Mouse (Mus musculus): ENCODE measurements around the gene Gm45021.

Gene Gm45021

DNA sequence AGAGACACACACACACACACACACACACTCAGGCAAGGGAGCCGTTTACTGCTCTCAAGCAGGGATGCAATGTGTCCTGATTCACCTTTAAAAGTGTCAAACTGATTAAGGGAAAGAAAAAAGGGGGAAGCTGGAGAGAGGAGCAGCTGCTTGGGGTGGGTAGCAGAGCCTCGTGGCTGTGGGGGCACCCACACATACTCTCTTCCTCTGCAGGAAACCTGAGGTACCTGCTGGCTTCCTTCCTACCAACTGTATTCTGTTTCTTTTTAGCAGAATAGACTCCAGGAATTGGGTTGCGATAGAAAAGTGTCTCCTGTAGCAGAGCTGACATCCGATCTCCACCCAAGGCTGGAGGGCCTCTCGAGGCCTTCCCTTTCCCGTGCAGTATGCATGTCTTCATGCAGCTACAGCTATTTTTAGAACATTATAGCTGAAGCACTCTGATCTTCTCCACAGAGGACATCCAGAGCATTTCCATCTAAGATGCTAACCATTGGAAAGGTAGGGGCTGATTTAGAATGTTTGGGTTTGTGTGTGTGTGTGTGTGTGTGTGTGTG, at the start of gene Gm45021:
Gm45021 (plus strand) TSS at position 417 of the 557 bp plus-strand sequence.
- no peak for DNase-seq (ENCODE audit: low read depth, low spot score)

DNA sequence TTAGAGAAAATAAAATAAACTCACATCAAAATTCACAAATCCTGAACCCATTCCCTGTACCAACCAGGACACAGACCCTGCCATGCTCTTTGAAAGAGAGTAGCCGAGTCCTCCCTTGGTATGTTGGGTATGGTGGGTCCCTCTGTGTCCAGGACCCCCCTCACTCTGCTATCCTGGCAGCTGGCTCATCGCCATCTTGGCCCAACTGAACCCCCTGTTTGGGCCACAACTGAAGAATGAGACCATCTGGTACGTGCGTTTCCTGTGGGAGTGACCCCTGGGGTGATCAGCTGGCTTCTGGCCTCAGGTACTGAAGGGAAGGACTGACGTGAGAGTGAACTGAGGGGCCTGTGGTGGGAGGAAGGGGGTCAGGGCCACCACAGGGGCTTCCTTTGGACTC, 49.5 kb upstream of the Gm45021 start:
- no peak for DNase-seq (ENCODE audit: low read depth, low spot score)

DNA sequence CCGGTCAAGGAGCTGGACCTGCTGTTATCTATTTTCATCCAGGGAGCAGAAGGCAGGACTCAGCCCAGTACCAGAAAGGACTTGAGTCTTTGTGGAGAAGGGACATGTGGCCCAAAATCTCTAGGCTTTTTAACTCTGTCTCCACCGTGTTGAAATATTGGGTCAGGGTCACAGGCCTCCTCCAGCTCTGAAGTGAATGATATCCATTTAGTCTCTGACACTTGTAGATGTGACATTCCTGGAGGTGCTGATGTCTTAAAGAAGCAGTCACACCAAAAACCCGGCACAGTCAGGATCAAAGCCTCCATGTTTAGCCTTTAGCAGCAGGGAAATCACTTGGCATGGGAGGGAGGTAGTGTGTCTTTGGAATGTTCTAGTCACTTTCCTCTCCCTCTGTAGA, 48.7 kb upstream of the Gm45021 start:
- no peak for DNase-seq (ENCODE audit: low read depth, low spot score)

DNA sequence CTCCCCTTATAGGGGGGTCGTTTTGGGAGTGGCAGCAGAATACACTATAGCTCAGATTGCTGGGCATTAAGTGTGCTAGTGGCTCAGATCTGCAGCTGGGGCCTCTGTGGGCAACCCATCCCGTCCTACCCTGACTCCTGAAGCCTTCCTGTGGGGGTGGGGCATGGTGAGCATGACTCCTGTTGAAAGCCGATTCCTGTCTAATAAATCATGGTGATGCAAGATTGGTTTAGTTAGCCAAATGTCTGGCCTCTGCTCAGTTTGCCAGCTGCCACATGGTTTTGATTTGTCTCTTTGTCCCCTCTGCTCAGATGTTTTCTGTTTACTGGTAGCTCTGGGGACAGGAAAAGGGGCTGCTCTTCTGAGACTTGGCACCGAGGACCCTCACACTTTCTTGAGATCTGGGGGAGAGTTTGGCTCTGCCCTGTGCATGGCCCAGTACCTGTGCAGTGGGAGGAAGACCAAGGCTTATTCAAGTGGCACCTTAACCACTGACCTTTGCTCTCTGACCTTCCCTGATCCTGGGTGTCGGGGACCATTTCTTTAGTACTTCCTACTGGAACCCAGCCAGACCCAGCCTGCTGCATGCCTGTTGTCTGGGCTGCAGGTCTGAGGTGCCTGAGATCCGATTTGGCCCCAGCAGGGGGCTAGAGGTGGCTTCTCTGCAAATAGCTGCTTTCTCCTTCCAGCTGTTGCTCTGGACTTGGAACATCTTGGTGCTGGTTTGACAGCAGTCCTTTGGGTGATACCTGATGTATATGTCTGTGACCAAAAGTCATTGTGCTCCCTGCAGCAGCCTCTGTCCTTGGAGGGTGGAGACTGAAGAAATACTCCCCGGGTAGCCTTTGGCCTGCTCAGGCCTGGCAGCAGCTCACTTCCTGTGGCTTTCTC, 47.6 kb upstream of the Gm45021 start:
- DNase-seq (ENCODE audit: low read depth, low spot score), result no peak

DNA sequence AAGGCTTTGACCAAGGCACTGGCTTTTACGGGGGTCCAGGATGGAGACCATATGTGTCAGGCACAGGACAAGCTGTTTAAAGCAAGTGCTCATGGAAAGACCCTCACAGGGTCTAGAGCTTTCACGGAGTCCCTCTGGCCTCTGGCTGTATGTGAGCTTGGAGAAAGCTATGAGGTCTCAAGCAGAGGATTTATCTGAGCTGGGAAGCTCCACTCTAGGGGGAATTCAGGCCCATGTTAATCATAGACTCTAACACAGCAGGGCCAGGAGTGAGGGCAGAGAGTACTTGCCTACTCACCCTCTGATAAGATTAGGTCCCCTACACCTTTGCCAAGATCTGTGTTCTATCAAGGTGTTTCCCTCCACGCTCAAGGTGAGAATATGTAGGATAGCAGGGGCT, 46.8 kb upstream of the Gm45021 start:
- DNase-seq (ENCODE audit: low read depth, low spot score), result no peak

DNA sequence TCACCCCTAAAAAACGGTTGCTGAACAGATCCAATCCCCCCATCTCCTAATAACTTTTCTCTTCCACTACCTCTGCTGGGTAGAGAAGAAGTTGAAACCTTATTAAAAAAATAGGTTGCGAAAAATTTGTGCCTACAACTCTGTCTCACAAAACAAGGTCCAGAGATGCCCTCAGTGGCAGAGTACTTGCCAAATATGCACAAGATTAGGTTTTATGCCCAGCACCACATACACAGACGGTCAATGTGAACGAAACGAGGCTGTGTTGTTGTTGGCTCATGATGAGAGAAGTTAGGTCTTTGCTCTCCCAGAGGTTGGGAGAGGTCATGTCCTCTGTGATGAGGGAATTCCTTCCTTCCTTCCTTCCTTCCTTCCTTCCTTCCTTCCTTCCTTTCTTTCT, 44.2 kb upstream of the Gm45021 start:
- DNase-seq (ENCODE audit: low read depth, low spot score), result no peak

DNA sequence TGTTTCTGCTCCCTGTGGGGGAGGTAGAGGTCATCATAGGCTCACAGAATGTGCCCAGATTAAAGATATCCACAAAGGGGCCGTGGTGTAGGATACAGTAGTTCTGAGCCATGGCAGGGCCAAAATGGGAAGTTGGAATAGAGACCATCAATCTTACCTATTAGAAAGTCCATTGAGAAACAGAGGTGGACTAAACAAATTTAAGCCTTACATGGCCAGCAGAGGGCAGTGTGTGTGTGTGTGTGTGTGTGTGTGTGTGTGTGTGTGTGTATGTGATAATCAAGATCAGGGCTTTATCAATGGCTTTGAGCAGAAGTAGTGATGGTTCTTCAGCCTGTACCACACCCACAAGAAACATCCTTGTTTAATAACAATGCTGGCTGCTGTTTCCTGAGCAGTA, 43.1 kb upstream of the Gm45021 start:
- DNase-seq (ENCODE audit: low read depth, low spot score), result no peak

DNA sequence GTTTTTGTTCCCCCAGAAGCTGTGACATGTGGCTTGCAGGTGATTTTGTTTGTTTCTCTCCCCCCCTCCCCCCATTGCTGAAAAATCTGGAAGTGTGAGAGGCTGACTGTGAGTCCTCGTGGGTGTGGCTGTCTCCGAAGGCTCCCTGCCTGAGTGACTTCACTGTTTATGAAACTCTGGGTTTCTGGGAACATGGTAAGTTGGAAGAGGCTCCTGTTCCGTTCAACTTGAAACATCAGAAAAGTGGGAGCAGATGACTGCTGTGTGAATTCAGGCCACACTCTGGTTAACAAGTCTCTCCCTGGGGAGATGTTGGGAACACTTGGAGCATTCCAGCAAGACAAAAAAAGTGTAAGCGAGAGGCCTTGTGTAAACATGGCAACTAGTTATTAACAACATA, 42.6 kb upstream of the Gm45021 start:
- DNase-seq (ENCODE audit: low read depth, low spot score), result no peak

DNA sequence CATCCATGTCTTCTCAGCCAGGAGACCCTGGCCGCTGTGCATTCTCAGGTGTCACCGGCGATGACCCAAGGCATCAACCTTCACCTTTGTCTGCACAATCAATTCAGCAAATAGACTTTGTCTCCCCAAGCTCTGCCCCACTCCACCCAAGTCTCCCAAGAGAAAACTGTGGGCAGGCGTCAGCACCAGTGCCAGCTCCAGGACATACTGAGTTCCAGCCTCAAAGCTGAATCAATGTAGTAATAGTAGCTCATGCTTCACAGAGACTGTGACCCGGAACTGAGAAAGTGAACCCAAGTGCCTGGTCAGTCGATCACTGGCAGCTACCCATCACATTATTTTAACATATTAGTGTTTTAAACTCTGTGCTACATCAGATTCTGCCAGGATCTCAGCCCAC, 41.1 kb upstream of the Gm45021 start:
- DNase-seq (ENCODE audit: low read depth, low spot score), result no peak

DNA sequence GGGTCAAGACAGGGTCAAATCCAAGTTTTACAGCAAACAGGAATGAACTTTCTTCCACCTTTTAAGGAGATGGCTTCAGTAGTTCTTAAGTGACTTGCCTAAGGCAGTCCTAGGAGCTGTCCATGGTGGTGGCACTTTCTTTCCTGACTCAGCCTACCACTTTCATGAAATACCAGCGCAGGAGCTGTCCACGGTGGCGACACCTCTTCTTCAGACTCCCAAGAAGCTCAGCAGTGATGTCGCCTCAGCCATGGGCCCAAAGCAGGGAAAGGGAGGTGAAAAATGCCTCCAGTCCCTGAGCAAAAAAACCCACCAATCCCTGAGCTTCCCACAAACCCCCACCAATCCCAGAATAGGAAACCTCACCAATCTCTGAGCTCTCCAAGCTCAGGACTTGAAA, 36.5 kb upstream of the Gm45021 start:
- no peak for DNase-seq (ENCODE audit: low read depth, low spot score)

DNA sequence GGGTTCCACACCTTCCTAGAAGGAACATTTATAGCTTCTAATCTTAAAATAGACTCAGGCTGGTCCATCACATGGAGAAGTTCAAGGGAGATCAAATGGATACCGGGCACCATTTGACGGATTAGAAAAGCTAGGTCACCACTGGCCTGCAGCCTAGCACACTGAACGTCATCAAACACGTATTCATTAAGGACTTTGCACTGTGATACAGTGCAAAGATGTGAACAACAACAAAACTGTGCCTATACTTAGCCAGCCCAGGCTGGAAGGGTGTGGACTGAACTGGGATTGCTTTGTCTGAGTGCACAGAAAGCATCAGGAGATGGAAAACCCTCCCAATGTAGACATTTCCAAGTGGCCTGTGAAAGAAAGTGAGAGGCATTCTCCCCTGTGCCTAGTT, 35.6 kb upstream of the Gm45021 start:
- no peak for DNase-seq (ENCODE audit: low read depth, low spot score)

DNA sequence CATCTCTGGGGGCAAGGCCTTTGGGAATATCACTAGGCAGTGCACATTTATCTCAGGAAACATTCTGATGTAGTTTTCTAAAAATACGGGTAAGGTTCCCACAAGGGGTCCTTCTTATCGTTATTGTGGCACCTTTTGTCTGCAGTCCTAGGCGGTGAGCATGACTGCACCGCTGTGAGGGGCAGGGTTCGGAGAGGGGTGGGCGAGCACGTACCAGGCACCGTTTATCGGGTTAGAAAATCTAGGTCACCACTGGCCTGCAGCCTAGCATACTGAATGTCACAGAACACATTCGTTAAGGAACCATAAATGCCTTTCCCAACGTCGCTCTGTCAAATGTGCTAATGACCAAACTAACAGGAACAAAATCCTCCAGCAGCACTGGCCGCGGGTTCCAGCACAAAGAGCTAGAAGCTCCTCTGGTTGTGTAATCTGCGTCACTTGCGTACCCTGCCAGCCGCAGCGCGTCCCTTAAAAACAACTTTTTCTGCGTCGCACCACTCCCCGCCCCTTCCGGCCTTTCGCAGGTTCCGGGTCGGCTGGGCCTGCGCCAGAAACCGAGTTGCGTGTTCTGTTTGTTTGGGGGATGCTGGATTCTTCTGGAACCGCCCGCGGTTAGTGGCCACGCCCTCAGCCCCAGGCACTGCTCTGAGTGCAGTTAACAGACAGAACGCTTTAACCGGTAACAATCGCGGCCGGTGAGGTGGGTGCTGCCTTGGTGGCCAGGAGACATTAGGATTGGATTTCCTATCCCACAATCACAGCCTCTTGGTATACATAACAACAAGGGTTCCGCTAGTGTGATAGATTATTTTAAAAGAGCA, 34.9 kb upstream of the Gm45021 start, which contains the start of gene Lrrc61:
Lrrc61 (plus strand) TSS at position 517 of the 824 bp plus-strand sequence.
- peak; percentile 72 for DNase-seq (ENCODE audit: low read depth, low spot score)

DNA sequence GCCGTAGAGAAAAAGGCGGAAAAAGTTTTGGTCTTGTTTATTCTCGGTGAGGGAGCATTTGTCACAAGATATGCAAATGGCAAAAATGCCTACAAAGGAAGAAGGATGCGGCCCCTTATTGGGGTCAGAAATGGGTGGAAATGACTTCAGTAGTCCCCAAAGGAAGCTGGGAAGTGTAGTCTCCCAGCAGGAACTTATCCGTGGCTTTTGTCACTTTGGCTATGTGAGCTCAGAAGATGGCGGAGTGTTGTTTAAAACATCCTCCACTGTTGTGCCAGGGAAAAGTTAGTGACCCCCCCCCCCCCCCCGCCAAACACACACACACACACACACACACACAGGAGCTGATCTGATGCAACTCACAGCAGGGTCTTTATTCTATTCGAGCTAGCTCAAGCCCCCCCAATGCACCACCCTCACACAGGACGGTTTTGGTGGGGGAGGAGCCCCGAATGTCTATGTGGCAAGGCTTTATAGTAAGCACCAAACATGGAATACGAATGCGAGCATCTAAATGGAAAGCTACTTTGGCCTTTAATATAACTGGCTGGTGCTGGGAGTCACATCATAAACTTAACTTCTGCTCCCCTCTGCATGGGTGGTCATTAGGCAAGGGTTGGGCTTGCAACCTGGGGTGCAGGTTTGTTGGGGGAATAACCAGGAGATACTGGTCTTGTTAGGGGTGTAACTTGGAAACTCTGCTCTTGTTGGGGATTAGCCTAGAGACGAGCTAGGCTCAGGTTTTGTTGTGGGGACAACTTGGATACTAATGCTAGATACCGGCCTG, 34.1 kb upstream of the Gm45021 start:
- DNase-seq (ENCODE audit: low read depth, low spot score), result no peak

DNA sequence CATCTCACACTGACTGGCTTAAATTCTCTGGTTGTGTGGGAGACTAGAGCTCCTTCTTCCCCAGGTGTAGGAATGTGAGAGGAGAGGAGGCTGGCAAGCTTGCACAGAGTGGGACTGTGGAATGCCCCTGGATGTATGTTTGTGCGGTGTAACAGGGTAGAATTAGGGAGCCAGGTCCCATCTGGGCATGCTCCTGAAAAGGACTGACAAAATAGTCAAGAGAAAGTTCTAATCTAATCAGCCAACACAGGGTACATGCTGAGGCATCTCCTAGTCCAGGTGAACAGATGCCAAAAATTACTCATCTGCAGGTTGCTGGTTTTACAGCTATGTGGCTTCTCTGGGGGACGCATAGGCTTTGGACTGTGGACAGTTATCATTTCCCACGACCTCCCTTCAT, 33.5 kb upstream of the Gm45021 start:
- no peak for DNase-seq (ENCODE audit: low read depth, low spot score)

DNA sequence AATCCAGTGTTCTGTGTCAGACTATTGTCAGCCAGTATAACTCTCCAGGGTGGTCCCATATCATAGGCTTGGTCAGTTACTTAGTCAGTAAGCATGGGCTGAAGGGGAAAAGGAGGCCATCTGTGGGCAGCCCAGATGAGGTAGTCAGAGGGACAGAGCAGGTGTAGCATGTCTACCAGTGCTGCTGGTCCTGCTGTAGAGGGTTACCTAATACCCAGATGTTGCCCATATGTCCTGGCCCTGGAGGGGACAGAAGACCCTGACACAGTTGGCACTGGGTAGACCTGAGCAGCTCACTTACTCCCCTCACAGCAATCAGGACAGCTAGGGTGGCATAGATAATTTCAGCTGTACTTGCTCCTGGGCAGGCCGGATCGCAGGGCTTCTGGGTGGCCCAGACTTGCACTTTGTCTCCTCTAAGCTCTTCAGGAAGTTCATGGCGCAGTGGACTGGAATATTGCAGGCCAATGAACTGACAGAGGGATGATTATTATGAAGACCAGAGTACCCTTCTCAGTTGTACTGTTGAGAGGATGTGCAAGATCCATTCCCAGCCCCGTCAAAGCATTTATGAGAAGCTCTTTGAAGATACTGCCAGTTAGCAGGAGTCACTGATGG, 23.6 kb upstream of the Gm45021 start:
- no peak for DNase-seq (ENCODE audit: low read depth, low spot score)

DNA sequence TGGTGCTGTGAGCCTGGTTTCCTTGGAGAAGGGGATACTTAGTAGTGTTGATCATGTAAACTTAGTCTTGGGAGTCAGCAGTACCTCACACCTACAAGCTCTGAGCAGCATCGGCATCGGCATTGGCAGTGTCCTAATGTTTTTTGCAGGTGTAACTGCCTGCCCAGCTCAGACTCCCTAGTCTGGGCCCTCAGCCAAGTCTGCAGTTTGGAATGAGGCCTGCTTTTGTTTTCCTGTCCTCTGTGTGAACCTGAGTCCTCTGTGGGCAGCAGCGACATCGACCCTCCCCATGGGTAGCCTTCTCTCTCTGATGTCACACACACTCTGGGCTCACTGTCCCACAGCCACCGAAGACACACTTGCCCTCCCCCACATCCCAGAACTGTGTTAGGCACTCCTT, 23.1 kb upstream of the Gm45021 start:
- no peak for DNase-seq (ENCODE audit: low read depth, low spot score)

DNA sequence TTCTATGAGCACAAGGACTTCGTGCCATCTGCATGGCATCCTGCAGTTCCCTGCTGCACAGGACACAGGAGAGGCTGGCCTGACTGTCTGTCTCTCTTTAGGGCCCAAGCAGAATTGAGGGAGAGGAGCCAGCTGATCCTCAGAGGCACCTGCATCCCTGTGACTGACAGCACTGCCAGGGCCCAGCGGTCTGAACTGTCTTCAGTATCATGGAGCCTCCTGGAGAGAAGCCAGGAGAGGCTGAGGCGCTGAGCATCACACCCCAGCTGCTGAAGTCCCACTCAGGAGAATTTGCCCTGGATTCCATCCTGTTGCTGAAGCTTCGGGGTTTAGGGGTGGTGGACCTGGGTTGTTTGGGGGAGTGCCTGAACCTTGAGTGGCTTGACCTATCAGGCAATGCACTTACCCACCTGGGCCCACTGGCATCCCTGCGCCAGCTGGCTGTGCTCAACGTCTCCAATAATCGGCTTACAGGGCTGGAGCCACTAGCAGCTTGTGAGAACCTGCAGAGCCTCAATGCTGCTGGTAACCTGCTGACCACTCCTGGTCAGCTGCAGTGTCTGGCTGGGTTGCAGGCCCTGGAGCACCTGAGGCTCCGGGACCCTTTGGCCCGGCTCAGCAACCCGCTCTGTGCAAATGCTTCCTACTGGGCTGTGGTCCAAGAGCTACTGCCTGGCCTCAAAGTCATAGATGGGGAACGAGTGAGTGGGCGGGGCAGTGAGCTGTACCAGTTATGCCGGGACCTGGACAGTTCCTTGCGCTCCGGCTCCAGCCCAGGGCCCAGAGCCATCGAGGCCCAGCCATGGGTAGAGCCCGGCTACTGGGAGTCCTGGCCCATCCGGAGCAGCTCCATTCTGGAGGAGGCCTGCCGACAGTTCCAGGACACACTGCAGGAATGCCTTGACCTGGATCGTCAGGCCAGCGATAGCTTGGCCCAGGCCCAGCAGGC, 21.1 kb upstream of the Gm45021 start:
- DNase-seq (ENCODE audit: low read depth, low spot score), result peak; percentile 79

DNA sequence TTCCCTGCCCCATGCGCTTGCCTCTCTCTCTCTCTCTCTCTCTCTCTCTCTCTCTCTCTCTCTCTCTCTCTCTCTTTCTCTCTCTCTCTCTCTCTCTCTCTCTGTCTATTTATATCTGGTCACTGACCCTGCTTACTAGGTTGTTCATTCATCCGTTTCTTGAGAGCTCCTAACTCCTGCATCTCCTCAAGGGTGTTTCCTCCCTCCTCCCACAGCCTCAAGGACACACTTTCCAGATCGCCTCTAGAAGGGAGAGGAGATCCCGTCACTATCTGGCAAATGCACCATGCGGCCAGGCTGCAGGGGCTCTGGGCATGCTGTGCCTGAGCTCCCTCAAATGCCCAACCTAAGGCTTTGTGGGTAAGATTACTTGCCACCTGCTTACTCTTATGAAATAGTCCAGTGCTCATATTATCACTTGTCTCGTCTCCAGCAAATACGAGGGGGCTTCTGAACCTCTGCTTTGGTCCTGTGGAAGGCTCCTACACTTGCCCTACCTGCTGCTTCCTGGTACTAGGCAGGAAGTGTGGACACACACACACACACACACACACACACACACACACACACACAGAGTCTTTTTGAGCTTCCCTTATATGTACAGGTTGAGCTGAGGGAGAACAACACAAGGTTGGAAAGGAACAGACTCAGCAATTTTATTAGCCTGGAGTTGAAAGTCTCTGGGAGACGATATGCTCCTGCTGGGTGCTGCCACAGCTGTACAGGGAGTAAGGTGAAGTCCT, 20.2 kb upstream of the Gm45021 start:
- DNase-seq (ENCODE audit: low read depth, low spot score), result no peak

DNA sequence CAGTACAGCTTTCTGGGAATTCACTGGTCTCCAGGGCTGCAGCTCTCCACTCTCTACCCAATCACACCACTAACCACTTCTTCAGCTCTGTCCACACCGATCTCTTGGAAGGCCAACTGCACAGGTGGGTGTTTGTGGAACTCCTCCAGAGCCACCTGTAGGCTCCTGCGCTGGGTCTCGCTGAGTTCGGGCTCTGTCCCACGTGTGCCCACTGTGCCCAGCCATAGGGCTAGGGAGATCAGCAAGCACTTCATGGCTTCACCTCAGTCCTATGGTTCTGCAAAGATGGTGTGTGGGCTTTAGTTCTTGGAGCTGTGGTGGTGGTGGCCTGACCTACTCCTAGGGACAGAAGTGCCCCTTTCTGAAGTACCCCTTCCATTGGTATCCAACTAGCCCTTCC, 17.4 kb upstream of the Gm45021 start:
- DNase-seq (ENCODE audit: low read depth, low spot score), result no peak

Data from retina, adult 2 months (tissue).